Mouse (Mus musculus) R1 (cell line): ENCODE data around the gene Ccdc151.

Experiments used
- DNase-seq: peaks from one replicate; pipeline ENCODE4 v3.0.0-alpha.2; 2018; ENCODE audit warnings: low read depth, low spot score

Gene Ccdc151

DNA sequence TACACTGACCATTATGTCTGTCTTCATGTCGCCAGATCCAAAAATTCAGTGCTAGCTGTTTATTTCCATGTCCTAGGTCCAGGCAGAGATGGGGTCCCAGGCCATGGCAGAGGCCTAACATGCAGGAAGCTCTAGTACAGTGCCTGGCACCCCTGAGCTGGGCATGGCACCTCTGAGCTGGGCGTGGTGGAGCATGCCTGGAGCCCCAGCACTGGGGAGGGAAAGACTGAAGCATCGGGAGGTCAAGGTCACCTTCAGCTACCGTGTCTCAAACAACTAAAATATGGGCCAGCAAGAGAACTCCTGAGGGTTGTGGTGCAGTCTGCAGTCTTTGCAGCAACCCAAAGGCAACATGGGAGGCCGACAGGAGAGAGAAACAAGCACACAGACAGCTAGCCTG lies 44.1 kb downstream of the Ccdc151 start:
- DNase-seq, result no peak

DNA sequence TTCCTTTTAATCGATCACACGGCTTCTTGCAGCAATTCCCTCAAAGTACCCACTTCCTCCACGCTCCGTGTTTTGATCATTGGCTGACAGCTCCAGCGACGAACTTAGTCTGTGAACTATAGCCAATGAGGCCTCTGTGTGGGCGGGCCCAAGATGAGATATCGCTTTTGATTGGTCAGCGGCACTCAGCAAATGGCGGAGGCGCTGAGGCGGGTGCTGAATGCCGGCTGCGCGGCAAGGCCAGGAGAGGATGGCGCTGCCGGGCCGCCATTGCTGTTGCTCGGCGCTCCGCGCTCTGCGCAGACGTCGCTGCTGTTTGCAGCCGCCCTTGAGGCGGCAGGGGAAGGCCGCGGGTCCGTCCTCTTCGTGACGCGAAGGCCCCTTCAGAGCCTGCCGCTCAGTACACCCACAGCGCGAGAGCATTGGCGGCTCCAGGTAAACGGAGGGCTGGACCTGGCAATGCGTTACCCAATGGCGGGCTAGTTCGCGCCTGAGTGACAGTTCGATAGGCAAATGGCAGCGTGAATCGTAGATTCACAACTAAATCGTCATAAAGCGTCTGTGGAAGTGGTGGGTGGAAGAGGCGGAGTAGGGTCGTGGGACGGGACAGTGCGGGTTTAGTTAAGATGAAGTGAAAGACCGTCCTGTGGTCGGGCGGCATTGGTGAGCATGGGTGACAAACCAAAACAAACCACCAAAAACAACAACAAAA lies 46.7 kb downstream of the Ccdc151 start, which contains the start of gene Swsap1:
TSS of gene Swsap1 (plus strand) at position 186 of the 712 bp plus-strand sequence.
- DNase-seq, result peak; percentile 100

DNA sequence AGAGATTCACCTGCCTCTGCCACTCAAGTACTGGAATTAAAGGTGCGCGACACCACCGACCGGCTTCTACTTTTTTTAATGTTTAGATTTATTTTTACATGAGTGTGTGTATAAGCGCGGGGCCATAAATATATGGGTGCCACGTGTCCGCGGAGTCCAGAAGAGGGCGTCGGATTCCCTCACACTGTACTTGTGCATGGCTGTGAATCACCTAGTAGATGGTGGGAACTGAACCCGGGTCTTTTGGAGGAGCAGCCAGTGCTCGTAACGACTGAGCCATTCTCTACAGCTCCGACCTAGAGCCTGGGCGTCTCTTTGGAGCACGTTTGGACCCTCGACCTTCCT lies 47.2 kb downstream of the Ccdc151 start:
- no peak for DNase-seq

DNA sequence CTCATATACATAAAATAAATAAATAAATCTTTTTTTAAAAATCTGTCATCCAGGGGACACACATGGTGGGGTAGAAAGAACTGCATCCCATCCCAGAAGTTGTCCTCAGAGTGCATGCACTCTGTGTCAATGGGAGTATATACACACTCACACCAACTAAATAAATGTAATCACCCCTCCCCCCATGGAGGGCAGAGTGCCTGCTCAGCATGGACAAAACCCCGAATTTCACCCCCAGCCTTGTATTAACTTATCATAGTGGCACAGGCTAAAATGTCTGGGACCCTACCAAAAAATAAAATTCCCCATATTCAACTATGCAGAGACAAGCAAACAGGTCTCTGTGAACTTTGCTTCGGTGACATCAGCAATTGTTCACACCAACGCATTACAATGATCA lies 47.8 kb downstream of the Ccdc151 start:
- DNase-seq, result no peak

DNA sequence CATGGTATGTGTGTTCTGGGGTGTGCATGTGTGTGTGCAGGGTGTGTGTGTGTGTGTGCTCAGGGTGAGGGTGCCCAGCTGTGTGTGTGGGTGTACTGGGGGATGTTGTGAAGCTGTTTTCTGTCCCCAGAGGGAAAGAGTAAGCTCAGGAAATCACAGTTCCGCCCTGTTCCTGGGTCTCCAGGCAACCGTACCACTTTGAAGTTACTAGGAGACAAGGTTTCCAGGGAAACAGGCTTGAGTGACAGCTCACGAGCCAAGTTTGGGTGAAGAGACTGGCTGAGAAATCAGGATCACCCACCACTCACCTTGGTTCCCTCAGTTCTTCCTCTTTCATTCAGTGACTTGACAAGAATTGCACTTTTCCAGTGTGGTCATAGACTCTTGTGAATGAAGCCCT lies 48.8 kb downstream of the Ccdc151 start:
- peak; percentile 61 for DNase-seq

DNA sequence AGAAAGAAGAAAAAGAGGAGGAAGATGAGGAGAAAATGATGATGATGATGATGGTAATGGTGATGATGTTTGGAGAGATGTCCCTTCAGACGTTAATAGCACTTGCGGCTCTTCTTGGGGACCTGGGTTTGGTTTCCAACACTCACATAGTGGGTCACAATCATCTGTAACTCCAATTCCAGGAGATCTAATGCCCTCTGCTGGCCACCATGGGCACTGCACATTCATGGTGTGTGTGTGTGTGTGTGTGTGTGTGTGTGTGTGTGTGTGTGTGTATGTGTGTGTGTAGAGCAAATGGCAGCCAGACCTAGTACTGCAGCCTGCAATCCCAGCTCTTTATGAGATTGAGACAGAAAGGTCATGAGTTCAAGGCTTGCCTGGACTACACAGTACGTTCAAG lies 50.5 kb downstream of the Ccdc151 start:
- DNase-seq, result peak; percentile 72

DNA sequence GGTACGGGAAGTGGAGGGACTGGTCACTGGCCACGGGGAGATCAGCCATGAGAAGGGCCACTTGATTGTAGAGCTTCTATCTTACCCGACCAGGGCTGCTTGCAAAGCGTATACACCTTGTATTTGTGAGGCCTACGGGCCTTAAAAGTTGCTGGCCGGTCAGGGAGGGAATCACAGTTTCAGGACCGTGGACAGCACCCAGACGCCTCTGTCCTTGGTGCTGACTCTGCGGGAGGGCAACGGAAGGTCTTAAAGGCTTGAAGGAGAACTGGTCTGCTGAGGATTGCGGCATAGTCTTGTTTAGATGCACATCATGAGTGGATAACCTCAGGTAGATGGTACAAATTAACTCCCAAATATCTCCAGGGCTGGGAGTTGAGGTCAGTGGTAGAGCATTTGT lies 52.1 kb downstream of the Ccdc151 start:
- peak; percentile 63 for DNase-seq

DNA sequence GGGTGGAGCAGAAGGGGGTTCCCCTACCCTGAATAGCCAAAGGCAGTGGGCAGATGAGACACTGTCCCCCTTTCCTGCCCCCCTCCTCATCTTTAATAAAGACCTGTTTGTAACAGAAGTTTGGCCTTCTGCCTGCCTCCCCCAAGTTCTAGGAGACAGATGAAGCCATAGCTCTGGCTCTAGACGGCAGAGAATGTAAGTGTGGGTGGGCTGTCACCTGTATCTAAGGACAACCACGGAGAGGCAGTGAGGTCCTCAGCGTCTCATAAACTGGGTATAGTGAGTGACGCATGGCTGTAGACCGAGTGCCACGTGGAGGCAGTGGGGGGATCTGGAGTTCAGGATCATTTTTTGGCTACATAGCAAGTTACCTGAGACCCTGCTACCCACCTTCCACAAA lies 53.6 kb downstream of the Ccdc151 start:
- DNase-seq, result no peak

DNA sequence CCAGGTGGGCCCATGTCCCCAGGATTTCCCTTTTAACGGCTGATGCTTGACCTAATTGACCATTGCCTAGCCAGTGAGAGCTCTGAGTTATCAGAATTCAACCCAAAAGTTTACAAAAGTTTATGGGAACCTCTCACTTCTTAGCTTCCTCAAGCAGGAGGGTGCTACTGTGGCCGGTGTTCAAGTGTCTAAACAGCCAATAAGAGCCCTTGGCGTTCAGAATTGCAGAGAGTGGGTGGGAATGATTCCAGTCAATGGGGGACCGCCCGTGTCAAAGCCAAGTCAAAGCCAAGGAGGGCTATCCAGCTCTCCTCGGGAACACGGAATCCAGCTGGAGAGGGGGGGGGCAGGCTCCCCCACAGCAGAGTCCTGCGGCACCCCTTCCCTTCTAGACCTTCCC lies 54.3 kb downstream of the Ccdc151 start:
- DNase-seq, result no peak

DNA sequence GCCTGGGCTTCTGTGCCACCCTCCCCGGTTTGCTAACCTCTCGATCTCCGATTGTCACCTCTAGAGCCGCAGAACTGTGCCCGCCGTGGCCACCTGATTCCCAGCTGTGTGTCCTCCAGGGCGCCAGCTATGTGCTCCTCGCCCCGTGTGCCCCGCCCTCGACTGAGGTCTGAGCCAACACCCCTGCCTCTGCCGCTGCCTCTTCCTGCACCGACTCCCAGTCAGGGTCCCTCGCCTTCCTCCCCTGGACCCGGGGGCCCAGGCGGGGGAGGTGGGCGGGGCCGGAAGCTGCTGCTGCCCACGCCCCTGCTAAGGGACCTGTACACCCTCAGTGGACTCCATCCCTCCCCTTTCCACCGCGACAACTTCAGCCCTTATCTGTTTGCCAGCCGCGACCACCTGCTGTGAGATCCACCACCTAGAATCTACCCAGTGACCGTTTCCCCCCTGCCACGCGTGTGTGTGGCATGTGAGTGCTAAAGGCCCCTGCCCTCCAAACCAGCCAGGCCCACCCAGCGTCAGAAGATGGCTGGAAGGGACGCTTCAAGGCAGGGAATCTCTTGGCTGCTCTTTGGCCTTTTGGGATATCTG lies 54.8 kb downstream of the Ccdc151 start:
- no peak for DNase-seq

DNA sequence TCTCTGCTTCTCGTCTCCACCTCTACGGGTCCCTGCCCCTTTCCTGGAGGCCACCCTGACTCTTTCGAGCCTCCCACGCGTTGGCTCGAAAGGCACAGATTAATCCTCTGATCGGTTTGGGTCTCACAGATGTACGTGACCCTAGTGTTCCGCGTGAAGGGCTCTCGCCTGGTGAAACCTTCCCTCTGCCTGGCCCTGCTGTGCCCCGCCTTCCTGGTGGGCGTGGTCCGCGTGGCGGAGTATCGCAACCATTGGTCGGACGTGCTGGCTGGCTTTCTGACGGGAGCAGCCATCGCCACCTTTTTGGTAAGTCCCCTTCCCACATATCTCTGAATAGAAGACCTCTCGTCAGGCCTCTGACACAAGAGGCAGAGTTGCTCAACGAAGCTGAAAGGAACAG lies 58.2 kb downstream of the Ccdc151 start:
- peak; percentile 85 for DNase-seq

DNA sequence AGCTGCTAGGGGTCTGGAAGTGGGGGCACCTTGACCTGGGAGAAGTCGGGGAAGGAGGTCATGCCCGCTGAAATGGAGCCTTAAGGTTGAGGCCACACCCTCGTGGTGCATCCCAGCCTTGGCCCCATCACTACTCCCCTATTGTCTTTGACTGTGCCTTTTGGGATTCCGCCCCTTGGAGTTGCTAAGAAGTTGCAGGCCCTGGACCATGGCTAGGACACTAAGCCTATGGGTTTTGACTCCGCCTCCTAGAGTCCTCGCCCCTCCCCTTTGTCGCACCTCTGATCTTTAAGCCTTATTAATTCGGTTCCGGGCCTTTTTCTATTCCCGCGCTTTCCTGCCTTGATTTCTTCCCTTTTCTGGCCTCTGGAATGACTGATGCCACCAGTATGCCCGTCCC lies 58.8 kb downstream of the Ccdc151 start:
- DNase-seq, result peak; percentile 76

DNA sequence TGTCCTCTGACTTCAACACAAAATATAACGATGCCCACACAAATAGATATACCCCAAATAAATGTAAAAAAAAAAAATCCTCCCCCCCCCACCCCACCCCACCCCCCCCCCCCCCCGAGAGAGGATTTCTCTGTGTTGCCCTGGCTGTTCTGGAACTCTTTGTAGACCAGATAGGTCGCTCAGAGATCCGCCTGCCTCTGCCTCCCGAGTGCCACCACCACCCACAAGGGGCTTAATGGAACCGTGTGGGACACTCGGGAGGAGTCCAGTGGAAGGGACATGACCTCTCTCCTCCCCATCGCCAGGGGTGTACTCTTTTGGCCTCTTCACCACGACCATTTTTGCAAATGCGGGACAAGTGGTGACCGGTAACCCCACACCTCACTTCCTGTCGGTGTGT lies 59.4 kb downstream of the Ccdc151 start:
- DNase-seq, result no peak
